Comparison of ENCODE assay signal across 8 mouse cellular contexts in genomic region chr1:74391844-74392441, GRCm38 (mm10). TPM values are rescaled to one million over a fixed set of nuclear protein-coding genes. Genes with fewer than 3 reads are reported as not detected.
A peak's percentile ranks its signal among the peaks of the same experiment; 100 is the strongest.
DNase-seq lines count a peak whose midpoint lies in the region; ATAC-seq and TF ChIP-seq lines count a peak whose summit lies in the region.

No protein-coding gene starts in this region.

- peak; percentile 74 for DNase-seq in cerebellum, adult 11 months
- peak; percentile 63 to 72 for DNase-seq in cerebellum, adult 2 months
- DNase-seq in forebrain, postnatal 0 days = peak; percentile 14
- DNase-seq in limb, embryonic 14.5 days (ENCODE audit: low spot score) = peak; percentile 49
- DNase-seq in midbrain, embryonic 14.5 days = peak; percentile 65
- peak; percentile 82 to 90 for DNase-seq in spleen, postnatal 4 days (ENCODE audit: low spot score in 2 of 2)

- TF ChIP-seq POLR2A in cerebellum, adult 2 months (IDR thresholded peaks at IDR 0.05; ENCODE audit: borderline replicate concordance, insufficient read depth, low read length) = no peak
- 0 out of 2 replicates have a peak, but pooled peaks have one; percentile 28 for TF ChIP-seq POLR2A in limb, embryonic 14.5 days (IDR thresholded peaks at IDR 0.05; ENCODE audit: borderline replicate concordance, extremely low read depth, insufficient read depth, insufficient read length)

- peak overlapping the region; percentile 77 for H3K27ac ChIP-seq in cerebellum, adult 2 months (ENCODE audit: insufficient read depth, low read length)
- H3K27ac ChIP-seq in forebrain, postnatal 0 days (ENCODE audit: low read depth, low read length) = peak overlapping the region; percentile 83
- H3K27ac ChIP-seq in hindbrain, embryonic 13.5 days = peak overlapping the region; percentile 86
- H3K27ac ChIP-seq in limb, embryonic 14.5 days (replicated peaks; ENCODE audit: low read depth, low read length) = peak overlapping the region; percentile 96
- peak overlapping the region; percentile 68 for H3K27ac ChIP-seq in midbrain, embryonic 14.5 days (replicated peaks; ENCODE audit: low read depth, low read length)

- H3K4me1 ChIP-seq in cerebellum, adult 2 months (ENCODE audit: control insufficient read depth, insufficient read depth, low read length) = no peaks in the 10 kb centered on the region
- H3K4me1 ChIP-seq in forebrain, postnatal 0 days (ENCODE audit: insufficient read depth) = 0 out of 2 replicates have a peak, but pooled peaks cover 5% of the 10 kb centered on the region
- H3K4me1 ChIP-seq in hindbrain, embryonic 13.5 days (replicated peaks) = peaks cover 39% of the 10 kb centered on the region
- peaks cover 22% of the 10 kb centered on the region for H3K4me1 ChIP-seq in limb, embryonic 14.5 days (ENCODE audit: control insufficient read depth, insufficient read depth, low read length)
- peaks cover 12% of the 10 kb centered on the region for H3K4me1 ChIP-seq in midbrain, embryonic 14.5 days (ENCODE audit: control insufficient read depth, insufficient read depth, low read length)

- H3K4me3 ChIP-seq in cerebellum, adult 2 months (replicated peaks; ENCODE audit: insufficient read depth, low read depth, low read length) = peak overlapping the region; percentile 73
- H3K4me3 ChIP-seq in forebrain, postnatal 0 days (ENCODE audit: low read depth, low read length) = peak overlapping the region; percentile 89
- H3K4me3 ChIP-seq in hindbrain, embryonic 13.5 days = peak overlapping the region; percentile 93
- peak overlapping the region; percentile 76 for H3K4me3 ChIP-seq in limb, embryonic 14.5 days (replicated peaks; ENCODE audit: low read length)
- H3K4me3 ChIP-seq in midbrain, embryonic 14.5 days (replicated peaks; ENCODE audit: low read depth, low read length) = peak overlapping the region; percentile 96

- no peak for ATAC-seq in cerebellum, adult (ENCODE audit: insufficient number of reproducible peaks, low FRiP score, low TSS enrichment)
- peak; percentile 34 for ATAC-seq in forebrain, postnatal 0 days
- ATAC-seq in hindbrain, embryonic 13.5 days (ENCODE audit: low FRiP score) = peak; percentile 40
- peak; percentile 35 for ATAC-seq in limb, embryonic 14.5 days (ENCODE audit: low FRiP score, low read depth)
- peak; percentile 54 for ATAC-seq in midbrain, embryonic 14.5 days (ENCODE audit: low FRiP score, low TSS enrichment)

- H3K4me2 ChIP-seq in forebrain, postnatal 0 days (ENCODE audit: low read depth) = peak overlapping the region; percentile 88
- peak overlapping the region; percentile 96 for H3K4me2 ChIP-seq in hindbrain, embryonic 13.5 days
- peak overlapping the region; percentile 96 for H3K4me2 ChIP-seq in limb, embryonic 14.5 days (replicated peaks; ENCODE audit: low read depth, low read length, severe bottlenecking)
- H3K4me2 ChIP-seq in midbrain, embryonic 14.5 days (ENCODE audit: low read length) = peak overlapping the region; percentile 91

- no peaks in the 10 kb centered on the region for H3K9me3 ChIP-seq in forebrain, postnatal 0 days (ENCODE audit: low read length)
- no peaks in the 10 kb centered on the region for H3K9me3 ChIP-seq in hindbrain, embryonic 13.5 days
- H3K9me3 ChIP-seq in limb, embryonic 14.5 days (ENCODE audit: control insufficient read depth, low read length) = no peaks in the 10 kb centered on the region
- no peaks in the 10 kb centered on the region for H3K9me3 ChIP-seq in midbrain, embryonic 14.5 days (ENCODE audit: control insufficient read depth, low read length)

- WGBS in cerebellum, adult 2 months = under 1% methylated on average over 44 of the region's 63 CpGs
- WGBS in forebrain, postnatal 0 days = 3% methylated on average over 60 of the region's 63 CpGs
- WGBS in hindbrain, embryonic 13.5 days = under 1% methylated on average over 57 of the region's 63 CpGs
- WGBS in limb, embryonic 14.5 days = 0% methylated on average over 30 of the region's 63 CpGs
- WGBS in midbrain, embryonic 14.5 days = 0% methylated on average over 63 of the region's 63 CpGs

- TF ChIP-seq CTCF in cerebellum, adult 2 months (IDR thresholded peaks at IDR 0.05; ENCODE audit: borderline replicate concordance, insufficient read depth, low read depth, low read length) = no peak
- no peak for TF ChIP-seq CTCF in forebrain, postnatal 0 days (IDR thresholded peaks at IDR 0.05; ENCODE audit: low read depth)

- H3K36me3 ChIP-seq in forebrain, postnatal 0 days (ENCODE audit: insufficient read depth) = no peaks in the 10 kb centered on the region
- H3K36me3 ChIP-seq in hindbrain, embryonic 13.5 days = peaks cover 18% of the 10 kb centered on the region
- peaks cover 25% of the 10 kb centered on the region for H3K36me3 ChIP-seq in limb, embryonic 14.5 days (ENCODE audit: control insufficient read depth, insufficient read depth, low read length)
- peaks cover 12% of the 10 kb centered on the region for H3K36me3 ChIP-seq in midbrain, embryonic 14.5 days (ENCODE audit: control insufficient read depth, insufficient read depth, low read length)

- no peaks in the 10 kb centered on the region for H3K27me3 ChIP-seq in cerebellum, adult 2 months (ENCODE audit: control insufficient read depth, insufficient read depth, low read length)
- 0 out of 2 replicates have a peak, but pooled peaks cover 6% of the 10 kb centered on the region for H3K27me3 ChIP-seq in forebrain, postnatal 0 days (ENCODE audit: insufficient read depth, low read length)
- H3K27me3 ChIP-seq in hindbrain, embryonic 13.5 days = peaks cover 29% of the 10 kb centered on the region
- H3K27me3 ChIP-seq in limb, embryonic 14.5 days (ENCODE audit: control insufficient read depth, insufficient read depth, low read length) = no peaks in the 10 kb centered on the region
- H3K27me3 ChIP-seq in midbrain, embryonic 14.5 days (ENCODE audit: control insufficient read depth, insufficient read depth, low read length) = peaks cover 8% of the 10 kb centered on the region; the same call in 1 of the 2 replicates

- H3K9ac ChIP-seq in forebrain, postnatal 0 days = peak overlapping the region; percentile 64
- H3K9ac ChIP-seq in hindbrain, embryonic 13.5 days = peak overlapping the region; percentile 87
- peak overlapping the region; percentile 94 for H3K9ac ChIP-seq in limb, embryonic 14.5 days (ENCODE audit: low read depth, low read length, severe bottlenecking)
- H3K9ac ChIP-seq in midbrain, embryonic 14.5 days (replicated peaks; ENCODE audit: low read length) = peak overlapping the region; percentile 74

RNA-seq across cellular contexts. Expression of gene Ctdsp1, which starts 0.6 kb away (rescaled TPM):
- 35.7 and 37.2 TPM in 2 replicates for polyA plus RNA-seq in cerebellum, adult 2 months (2012; rRNA removed)
- 18.2 and 24.7 TPM in 2 replicates for total RNA-seq in forebrain, postnatal 0 days (2014; rRNA removed)
- polyA plus RNA-seq in forebrain, postnatal 0 days (2015; fragmentation: Nextera tagmentation; extraction: Ambion mirVana) = 10.7 and 10.8 TPM in 2 replicates
- polyA plus RNA-seq in hindbrain, embryonic 13.5 days (2015; fragmentation: Nextera tagmentation; extraction: Ambion mirVana) = 18.5 and 19.8 TPM in 2 replicates
- 138 and 177 TPM in 2 replicates for polyA plus RNA-seq in limb, embryonic 14.5 days (2012; rRNA removed)
- 96.4 and 109 TPM in 2 replicates for polyA plus RNA-seq in limb, embryonic 14.5 days (2014; fragmentation: Nextera tagmentation; extraction: Ambion mirVana)
- polyA plus RNA-seq in midbrain, embryonic 14.5 days (2014; fragmentation: Nextera tagmentation; extraction: Ambion mirVana) = 8.6 and 17.1 TPM in 2 replicates

RNA-seq across cellular contexts. Expression of gene Slc11a1, which starts 16.9 kb away (rescaled TPM):
- 4.7 and 5.6 TPM in 2 replicates for polyA plus RNA-seq in cerebellum, adult 2 months (2012; rRNA removed)
- total RNA-seq in forebrain, postnatal 0 days (2014; rRNA removed) = 3.7 and 10.7 TPM in 2 replicates
- 1.8 and 3.3 TPM in 2 replicates for polyA plus RNA-seq in forebrain, postnatal 0 days (2015; fragmentation: Nextera tagmentation; extraction: Ambion mirVana)
- polyA plus RNA-seq in hindbrain, embryonic 13.5 days (2015; fragmentation: Nextera tagmentation; extraction: Ambion mirVana) = 2.4 and 2.5 TPM in 2 replicates
- 7.2 and 8.0 TPM in 2 replicates for polyA plus RNA-seq in limb, embryonic 14.5 days (2012; rRNA removed)
- polyA plus RNA-seq in limb, embryonic 14.5 days (2014; fragmentation: Nextera tagmentation; extraction: Ambion mirVana) = 3.2 and 3.5 TPM in 2 replicates
- polyA plus RNA-seq in midbrain, embryonic 14.5 days (2014; fragmentation: Nextera tagmentation; extraction: Ambion mirVana) = 0.51 and 2.7 TPM in 2 replicates

RNA-seq across cellular contexts. Expression of gene Vil1, which starts 17.2 kb away (rescaled TPM):
- 0.39 and 0.59 TPM in 2 replicates for polyA plus RNA-seq in cerebellum, adult 2 months (2012; rRNA removed)
- total RNA-seq in forebrain, postnatal 0 days (2014; rRNA removed) = 0.71 and 0.77 TPM in 2 replicates
- 0.15 and 0.27 TPM in 2 replicates for polyA plus RNA-seq in forebrain, postnatal 0 days (2015; fragmentation: Nextera tagmentation; extraction: Ambion mirVana)
- 0.16 and 0.18 TPM in 2 replicates for polyA plus RNA-seq in hindbrain, embryonic 13.5 days (2015; fragmentation: Nextera tagmentation; extraction: Ambion mirVana)
- polyA plus RNA-seq in limb, embryonic 14.5 days (2012; rRNA removed) = 0.14 and 0.73 TPM in 2 replicates
- 0.08 and 0.10 TPM in 2 replicates for polyA plus RNA-seq in limb, embryonic 14.5 days (2014; fragmentation: Nextera tagmentation; extraction: Ambion mirVana)
- 0.09 and 0.30 TPM in 2 replicates for polyA plus RNA-seq in midbrain, embryonic 14.5 days (2014; fragmentation: Nextera tagmentation; extraction: Ambion mirVana)

RNA-seq across cellular contexts. Expression of gene Catip, which starts 30.0 kb away (rescaled TPM):
- 2.1 and 3.3 TPM in 2 replicates for polyA plus RNA-seq in cerebellum, adult 2 months (2012; rRNA removed)
- total RNA-seq in forebrain, postnatal 0 days (2014; rRNA removed) = 2.1 and 2.7 TPM in 2 replicates
- polyA plus RNA-seq in forebrain, postnatal 0 days (2015; fragmentation: Nextera tagmentation; extraction: Ambion mirVana) = 0.63 and 1.6 TPM in 2 replicates
- 0.80 and 1.6 TPM in 2 replicates for polyA plus RNA-seq in hindbrain, embryonic 13.5 days (2015; fragmentation: Nextera tagmentation; extraction: Ambion mirVana)
- polyA plus RNA-seq in limb, embryonic 14.5 days (2012; rRNA removed) = 3.8 and 4.2 TPM in 2 replicates
- polyA plus RNA-seq in limb, embryonic 14.5 days (2014; fragmentation: Nextera tagmentation; extraction: Ambion mirVana) = 0.73 and 1.8 TPM in 2 replicates
- 0.30 and 0.57 TPM in 2 replicates for polyA plus RNA-seq in midbrain, embryonic 14.5 days (2014; fragmentation: Nextera tagmentation; extraction: Ambion mirVana)

Comparison
In these comparisons a context has a peak if more than half of its experiments do, and no peak if none do; other contexts are left out.
1. DNase-seq: peak in every context shown above with its lines; median percentile 86 in spleen, postnatal 4 days; 74 in cerebellum, adult 11 months; 68 in cerebellum, adult 2 months; 65 in midbrain, embryonic 14.5 days; 49 in limb, embryonic 14.5 days; 14 in forebrain, postnatal 0 days.